Mouse (Mus musculus): ENCODE data around the gene Ntrk3. TPM values are rescaled to one million over a fixed set of nuclear protein-coding genes. Genes with fewer than 3 reads are reported as not detected.

Ntrk3 gene
- polyA plus RNA-seq, 1 experiment from 2014 or later = 0.16 TPM

GRCm38 (mm10) chr7:78766019-78766683, 28.3 kb upstream of the Ntrk3 start:
- Histone ChIP-seq H3K27ac (replicated peaks; ENCODE audit: low read depth, low read length) (no peak overlapping the region), H3K36me3 (ENCODE audit: control insufficient read depth, insufficient read depth, low read length) (no peaks in the 10 kb centered on the region), H3K9me3 (ENCODE audit: control insufficient read depth, low read length) (no peaks in the 10 kb centered on the region), H3K4me3 (ENCODE audit: low read depth, low read length) (no peak overlapping the region), H3K27me3 (ENCODE audit: control insufficient read depth, insufficient read depth, low read length) (no peaks in the 10 kb centered on the region), H3K4me1 (ENCODE audit: control insufficient read depth, insufficient read depth, low read length) (no peaks in the 10 kb centered on the region), H3K4me2 (ENCODE audit: low read depth, severe bottlenecking) (no peak overlapping the region), H3K9ac (ENCODE audit: low read length) (no peak overlapping the region)
- peak; percentile 65 for ATAC-seq (ENCODE audit: insufficient number of reproducible peaks, low FRiP score, low TSS enrichment, low read depth)
- 25% methylated on average over 18 of the region's 18 CpGs for WGBS
- DNase-seq (ENCODE audit: low spot score) = peak; percentile 87

GRCm38 (mm10) chr7:78765215-78765631, 27.4 kb upstream of the Ntrk3 start:
- Histone ChIP-seq H3K4me1 (ENCODE audit: control insufficient read depth, insufficient read depth, low read length) (no peaks in the 10 kb centered on the region), H3K9ac (ENCODE audit: low read length) (no peak overlapping the region), H3K27ac (replicated peaks; ENCODE audit: low read depth, low read length) (no peak overlapping the region), H3K27me3 (ENCODE audit: control insufficient read depth, insufficient read depth, low read length) (no peaks in the 10 kb centered on the region), H3K4me3 (ENCODE audit: low read depth, low read length) (no peak overlapping the region), H3K9me3 (ENCODE audit: control insufficient read depth, low read length) (no peaks in the 10 kb centered on the region), H3K4me2 (ENCODE audit: low read depth, severe bottlenecking) (no peak overlapping the region), H3K36me3 (ENCODE audit: control insufficient read depth, insufficient read depth, low read length) (no peaks in the 10 kb centered on the region)
- ATAC-seq (ENCODE audit: insufficient number of reproducible peaks, low FRiP score, low TSS enrichment, low read depth) = no peak
- no peak for DNase-seq (ENCODE audit: low spot score)
- 85% methylated on average over 5 of the region's 5 CpGs for WGBS

- 92% methylated on average over 3 of the region's 3 CpGs for WGBS
These were observed 26.0 kb upstream of the Ntrk3 start for GRCm38 (mm10) chr7:78763801-78764200.

DNA sequence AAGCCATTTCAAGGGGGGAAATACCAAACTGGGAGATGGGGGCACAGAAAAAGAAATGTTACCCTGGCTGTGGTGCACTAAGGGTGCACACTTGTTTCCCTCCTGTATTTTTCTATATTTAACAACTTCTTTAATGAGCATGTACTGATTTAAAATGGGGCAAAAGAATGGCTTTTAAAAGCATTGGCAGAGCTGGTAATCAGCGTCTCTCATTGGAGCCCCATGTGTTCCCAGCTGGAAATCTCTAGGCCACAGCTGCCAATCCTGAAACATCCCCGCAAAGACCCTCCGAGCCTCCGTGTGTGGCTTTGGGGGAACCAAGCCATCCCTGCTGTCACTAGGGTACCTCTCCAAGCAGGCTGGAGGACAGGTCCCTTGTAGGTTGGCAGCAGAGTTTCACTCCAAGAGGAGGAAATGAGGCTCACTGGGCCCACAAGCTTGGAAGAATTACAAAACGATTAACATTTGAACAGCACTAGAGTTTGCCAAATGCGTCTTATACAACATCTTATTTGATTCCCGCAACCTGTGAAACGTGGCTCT, 16.7 kb upstream of the Ntrk3 start:
- no peak overlapping the region for H3K4me3 ChIP-seq (ENCODE audit: low read depth, low read length)
- DNase-seq (ENCODE audit: low spot score) (no peak), ATAC-seq (ENCODE audit: insufficient number of reproducible peaks, low FRiP score, low TSS enrichment, low read depth) (no peak)
- H3K4me1 ChIP-seq (ENCODE audit: control insufficient read depth, insufficient read depth, low read length) = no peaks in the 10 kb centered on the region
- H3K27ac ChIP-seq (replicated peaks; ENCODE audit: low read depth, low read length) = no peak overlapping the region
- H3K36me3 ChIP-seq (ENCODE audit: control insufficient read depth, insufficient read depth, low read length) = no peaks in the 10 kb centered on the region
- WGBS = 61% methylated on average over 8 of the region's 8 CpGs
- no peaks in the 10 kb centered on the region for H3K9me3 ChIP-seq (ENCODE audit: control insufficient read depth, low read length)
- no peak overlapping the region for H3K4me2 ChIP-seq (ENCODE audit: low read depth, severe bottlenecking)
- H3K9ac ChIP-seq (ENCODE audit: low read length) = no peak overlapping the region
- no peaks in the 10 kb centered on the region for H3K27me3 ChIP-seq (ENCODE audit: control insufficient read depth, insufficient read depth, low read length)

More at GRCm38 (mm10) chr7:78763801-78764200, 26.0 kb upstream of the Ntrk3 start:
- ATAC-seq (ENCODE audit: insufficient number of reproducible peaks, low FRiP score, low TSS enrichment, low read depth) (no peak), DNase-seq (ENCODE audit: low spot score) (no peak)
- Histone ChIP-seq H3K27ac (replicated peaks; ENCODE audit: low read depth, low read length) (no peak overlapping the region), H3K36me3 (ENCODE audit: control insufficient read depth, insufficient read depth, low read length) (no peaks in the 10 kb centered on the region), H3K9ac (ENCODE audit: low read length) (no peak overlapping the region), H3K9me3 (ENCODE audit: control insufficient read depth, low read length) (no peaks in the 10 kb centered on the region), H3K4me3 (ENCODE audit: low read depth, low read length) (no peak overlapping the region), H3K4me2 (ENCODE audit: low read depth, severe bottlenecking) (no peak overlapping the region), H3K27me3 (ENCODE audit: control insufficient read depth, insufficient read depth, low read length) (no peaks in the 10 kb centered on the region), H3K4me1 (ENCODE audit: control insufficient read depth, insufficient read depth, low read length) (no peaks in the 10 kb centered on the region)

DNA sequence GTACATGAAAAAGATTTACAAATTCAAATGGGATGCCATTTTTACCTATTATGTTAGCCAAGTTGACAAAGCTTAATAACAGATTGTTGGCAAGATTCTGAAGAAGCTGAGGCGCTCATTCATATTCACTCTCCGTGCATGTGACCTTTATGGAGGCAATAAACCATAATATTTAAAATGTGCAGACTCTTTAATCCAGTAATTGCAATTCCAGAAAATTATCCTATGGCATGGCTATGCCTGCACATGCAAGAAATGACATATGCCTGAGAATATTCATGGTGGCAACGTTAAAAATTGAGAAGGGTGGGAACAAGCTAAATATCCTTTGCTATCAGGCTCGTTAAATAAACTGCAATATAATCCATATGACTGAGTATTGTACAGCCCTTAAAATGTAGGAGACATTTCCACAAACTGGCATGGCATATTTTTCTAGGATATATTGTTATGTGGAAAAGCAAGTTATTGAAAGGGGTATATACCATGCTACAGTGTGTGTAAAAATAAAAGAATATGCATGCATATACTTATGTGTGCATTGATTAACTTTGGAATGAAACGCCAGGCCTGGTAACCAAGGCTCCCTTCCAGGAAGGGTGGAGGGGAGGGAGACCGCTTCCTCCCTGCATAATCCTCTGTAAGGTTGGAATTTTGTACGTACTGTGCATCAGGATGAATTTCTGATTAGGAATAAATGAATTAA, 16.1 kb upstream of the Ntrk3 start:
- Histone ChIP-seq H3K4me1 (ENCODE audit: control insufficient read depth, insufficient read depth, low read length) (no peaks in the 10 kb centered on the region), H3K9me3 (ENCODE audit: control insufficient read depth, low read length) (no peaks in the 10 kb centered on the region), H3K36me3 (ENCODE audit: control insufficient read depth, insufficient read depth, low read length) (no peaks in the 10 kb centered on the region), H3K27ac (replicated peaks; ENCODE audit: low read depth, low read length) (no peak overlapping the region), H3K9ac (ENCODE audit: low read length) (no peak overlapping the region), H3K27me3 (ENCODE audit: control insufficient read depth, insufficient read depth, low read length) (no peaks in the 10 kb centered on the region), H3K4me3 (ENCODE audit: low read depth, low read length) (no peak overlapping the region), H3K4me2 (ENCODE audit: low read depth, severe bottlenecking) (no peak overlapping the region)
- 84% methylated on average over 7 of the region's 7 CpGs for WGBS
- DNase-seq (ENCODE audit: low spot score) = no peak
- ATAC-seq (ENCODE audit: insufficient number of reproducible peaks, low FRiP score, low TSS enrichment, low read depth) = no peak

DNA sequence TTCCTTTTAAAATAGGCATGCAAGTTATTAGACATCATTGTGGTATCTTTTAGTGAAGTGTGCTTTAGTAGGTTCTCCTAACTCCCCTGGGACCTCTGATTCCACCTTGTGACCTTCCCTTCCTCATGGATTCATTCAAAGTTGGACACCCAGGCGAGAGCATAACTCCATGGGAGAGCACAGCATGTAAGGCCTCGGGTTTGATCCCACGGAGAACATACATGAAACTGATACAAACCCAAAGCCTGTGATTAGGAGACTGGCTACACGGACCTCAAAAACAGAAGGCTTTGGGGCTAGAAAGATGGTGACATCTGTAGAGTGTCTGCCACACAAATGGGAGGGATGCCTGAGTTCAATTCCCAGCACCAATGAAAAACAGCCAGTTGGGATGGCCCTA, 15.1 kb upstream of the Ntrk3 start:
- H3K9me3 ChIP-seq (ENCODE audit: control insufficient read depth, low read length) = no peaks in the 10 kb centered on the region
- 89% methylated on average over 4 of the region's 4 CpGs for WGBS

DNA sequence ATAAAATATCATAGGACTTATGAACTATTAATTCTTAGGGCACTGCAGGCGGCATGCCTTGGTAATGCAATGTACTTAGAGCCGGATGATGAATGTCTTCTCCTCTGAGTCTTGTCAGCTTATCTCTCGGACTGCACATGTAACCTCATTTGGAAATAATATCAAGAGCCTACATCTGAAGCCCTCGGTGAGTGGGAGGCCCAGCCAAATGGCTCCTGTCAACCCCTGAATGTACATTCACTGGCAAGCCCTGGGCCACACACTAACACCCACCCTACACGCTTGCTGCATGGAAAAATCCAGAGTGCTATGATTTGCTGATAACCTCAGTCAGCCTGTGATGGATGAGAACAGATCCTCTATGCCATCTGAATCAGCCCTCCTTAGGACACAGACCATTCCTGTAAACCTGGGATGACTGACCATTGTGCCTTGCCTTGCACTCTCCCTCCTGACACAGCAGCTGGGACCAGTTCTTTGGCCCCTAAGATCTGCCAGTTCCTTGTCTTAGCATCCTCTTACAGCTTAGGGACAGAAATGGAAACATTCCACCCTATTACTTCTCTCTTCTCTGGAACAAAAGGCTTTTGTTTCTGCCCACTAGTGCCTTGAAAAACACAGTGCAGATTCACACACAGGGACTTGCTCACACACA, 6.0 kb upstream of the Ntrk3 start:
- H3K9me3 ChIP-seq (ENCODE audit: control insufficient read depth, low read length) = no peaks in the 10 kb centered on the region
- 78% methylated on average over 5 of the region's 5 CpGs for WGBS
- no peak overlapping the region for H3K9ac ChIP-seq (ENCODE audit: low read length)
- no peak for DNase-seq (ENCODE audit: low spot score)
- no peak for ATAC-seq (ENCODE audit: insufficient number of reproducible peaks, low FRiP score, low TSS enrichment, low read depth)
- H3K36me3 ChIP-seq (ENCODE audit: control insufficient read depth, insufficient read depth, low read length) = no peaks in the 10 kb centered on the region
- no peak overlapping the region for H3K4me2 ChIP-seq (ENCODE audit: low read depth, severe bottlenecking)
- H3K4me3 ChIP-seq (ENCODE audit: low read depth, low read length) = no peak overlapping the region
- no peak overlapping the region for H3K27ac ChIP-seq (replicated peaks; ENCODE audit: low read depth, low read length)
- no peaks in the 10 kb centered on the region for H3K27me3 ChIP-seq (ENCODE audit: control insufficient read depth, insufficient read depth, low read length)
- no peaks in the 10 kb centered on the region for H3K4me1 ChIP-seq (ENCODE audit: control insufficient read depth, insufficient read depth, low read length)

More for the DNA sequence above, 15.1 kb upstream of the Ntrk3 start:
- H3K4me1 ChIP-seq (ENCODE audit: control insufficient read depth, insufficient read depth, low read length) = no peaks in the 10 kb centered on the region
- H3K27me3 ChIP-seq (ENCODE audit: control insufficient read depth, insufficient read depth, low read length) = no peaks in the 10 kb centered on the region
- ATAC-seq (ENCODE audit: insufficient number of reproducible peaks, low FRiP score, low TSS enrichment, low read depth) (no peak), DNase-seq (ENCODE audit: low spot score) (no peak)
- H3K27ac ChIP-seq (replicated peaks; ENCODE audit: low read depth, low read length) = no peak overlapping the region
- H3K4me3 ChIP-seq (ENCODE audit: low read depth, low read length) = no peak overlapping the region
- H3K36me3 ChIP-seq (ENCODE audit: control insufficient read depth, insufficient read depth, low read length) = no peaks in the 10 kb centered on the region
- no peak overlapping the region for H3K9ac ChIP-seq (ENCODE audit: low read length)
- no peak overlapping the region for H3K4me2 ChIP-seq (ENCODE audit: low read depth, severe bottlenecking)

DNA sequence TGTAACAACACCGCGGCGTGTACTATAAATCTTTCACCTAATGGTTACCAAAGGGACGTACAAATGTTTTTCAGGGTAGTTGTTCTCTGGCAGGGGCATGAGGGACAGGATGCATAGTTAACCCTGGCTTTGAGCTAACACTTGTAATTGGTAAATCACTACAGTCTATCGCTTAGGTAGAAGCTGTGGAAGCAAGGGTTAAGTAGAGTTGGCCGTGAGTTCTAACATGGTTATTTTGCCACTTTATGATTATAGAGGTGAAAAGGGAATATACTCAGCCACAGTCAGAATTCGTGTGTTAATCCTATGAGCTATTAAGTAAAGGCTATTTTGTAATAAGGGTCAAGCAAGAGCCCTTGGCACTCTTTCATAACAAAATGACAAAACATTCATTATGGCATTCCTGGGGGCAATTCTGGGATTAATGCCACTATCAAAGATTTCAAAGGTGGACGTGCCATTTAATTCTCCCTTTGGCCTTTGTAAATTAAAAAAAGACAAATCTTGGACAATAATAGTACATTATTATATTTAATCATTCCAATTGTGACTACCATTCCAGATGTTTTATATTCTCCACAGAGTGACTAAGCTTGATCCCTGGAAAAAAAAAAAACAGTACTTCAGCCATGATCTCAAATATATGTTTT, 1.7 kb upstream of the Ntrk3 start:
- no peak overlapping the region for H3K4me2 ChIP-seq (ENCODE audit: low read depth, severe bottlenecking)
- H3K4me1 ChIP-seq (ENCODE audit: control insufficient read depth, insufficient read depth, low read length) = no peaks in the 10 kb centered on the region
- no peaks in the 10 kb centered on the region for H3K9me3 ChIP-seq (ENCODE audit: control insufficient read depth, low read length)
- no peak overlapping the region for H3K4me3 ChIP-seq (ENCODE audit: low read depth, low read length)
- H3K27me3 ChIP-seq (ENCODE audit: control insufficient read depth, insufficient read depth, low read length) = no peaks in the 10 kb centered on the region
- ATAC-seq (ENCODE audit: insufficient number of reproducible peaks, low FRiP score, low TSS enrichment, low read depth) = no peak
- no peak overlapping the region for H3K27ac ChIP-seq (replicated peaks; ENCODE audit: low read depth, low read length)
- no peak for DNase-seq (ENCODE audit: low spot score)
- H3K36me3 ChIP-seq (ENCODE audit: control insufficient read depth, insufficient read depth, low read length) = no peaks in the 10 kb centered on the region
- H3K9ac ChIP-seq (ENCODE audit: low read length) = no peak overlapping the region
- WGBS = 83% methylated on average over 8 of the region's 8 CpGs
